Mouse (Mus musculus) bone marrow, adult 2 months (tissue): Measurements from ENCODE around the gene Fcf1.

ENCODE experiments used
- CTCF ChIP-seq: fragments of 200-500 bp; IDR thresholded peaks from 2 replicates; pipeline ENCODE4 v1.5.1; 2011; ENCODE audit warnings: low read length, control low read depth; ENCODE audit not compliant: control insufficient read depth, insufficient read depth
- POLR2A ChIP-seq: fragments of 200-500 bp; IDR thresholded peaks from 2 replicates; pipeline ENCODE4 v1.6.1; 2011; ENCODE audit warnings: low read depth, mild to moderate bottlenecking, control low read depth, low read length, borderline replicate concordance; ENCODE audit not compliant: control insufficient read depth

GRCm38 (mm10) chr12:84996083-84996496 lies 25.4 kb downstream of the Fcf1 start, which contains the start of gene Ylpm1:
- TF ChIP-seq POLR2A (peak; percentile 94; the same call in 1 of the 2 replicates), CTCF (peak; percentile 56)
